Mouse (Mus musculus): ENCODE measurements around the gene Mrpl12.

Gene Mrpl12

GRCm38 (mm10) chr11:120472052-120472451 is 12.4 kb upstream of the Mrpl12 start:
- DNase-seq (ENCODE audit: low spot score), result no peak

GRCm38 (mm10) chr11:120483448-120483934 is 922 bp upstream of the Mrpl12 start:
- DNase-seq (ENCODE audit: low spot score), result no peak

- no peak for DNase-seq (ENCODE audit: low spot score)
Measured at GRCm38 (mm10) chr11:120485251-120485650, 838 bp downstream of the Mrpl12 start.

- DNase-seq (ENCODE audit: low spot score), result no peak
Measured at GRCm38 (mm10) chr11:120488516-120488915, 4.1 kb downstream of the Mrpl12 start.

GRCm38 (mm10) chr11:120489054-120489761 is 4.8 kb downstream of the Mrpl12 start:
- DNase-seq (ENCODE audit: low spot score), result peak; percentile 87

- DNase-seq (ENCODE audit: low spot score), result no peak
Measured at GRCm38 (mm10) chr11:120490291-120491046, 6.1 kb downstream of the Mrpl12 start.

- DNase-seq (ENCODE audit: low spot score), result peak; percentile 92
Measured at GRCm38 (mm10) chr11:120491317-120492023, 7.1 kb downstream of the Mrpl12 start, which contains the start of gene Slc25a10. Slc25a10 (plus strand) TSS chr11:120491840.

- DNase-seq (ENCODE audit: low spot score), result no peak
Measured at GRCm38 (mm10) chr11:120492024-120492877, 7.8 kb downstream of the Mrpl12 start.

GRCm38 (mm10) chr11:120492878-120493203 is 8.4 kb downstream of the Mrpl12 start:
- no peak for DNase-seq (ENCODE audit: low spot score)

- DNase-seq (ENCODE audit: low spot score), result no peak
Measured at GRCm38 (mm10) chr11:120493351-120493750, 8.9 kb downstream of the Mrpl12 start.

- no peak for DNase-seq (ENCODE audit: low spot score)
Measured at GRCm38 (mm10) chr11:120493911-120494310, 9.5 kb downstream of the Mrpl12 start.

GRCm38 (mm10) chr11:120497436-120497835 is 13.0 kb downstream of the Mrpl12 start:
- no peak for DNase-seq (ENCODE audit: low spot score)

- no peak for DNase-seq (ENCODE audit: low spot score)
Measured at GRCm38 (mm10) chr11:120498226-120498625, 13.8 kb downstream of the Mrpl12 start.

GRCm38 (mm10) chr11:120498891-120499290 is 14.5 kb downstream of the Mrpl12 start:
- no peak for DNase-seq (ENCODE audit: low spot score)

GRCm38 (mm10) chr11:120499894-120500293 is 15.5 kb downstream of the Mrpl12 start:
- no peak for DNase-seq (ENCODE audit: low spot score)

GRCm38 (mm10) chr11:120500357-120500756 is 15.9 kb downstream of the Mrpl12 start:
- DNase-seq (ENCODE audit: low spot score), result peak; percentile 80

GRCm38 (mm10) chr11:120501018-120501417 is 16.6 kb downstream of the Mrpl12 start:
- DNase-seq (ENCODE audit: low spot score), result no peak

GRCm38 (mm10) chr11:120501701-120502100 is 17.3 kb downstream of the Mrpl12 start:
- no peak for DNase-seq (ENCODE audit: low spot score)

GRCm38 (mm10) chr11:120505661-120506060 is 21.2 kb downstream of the Mrpl12 start:
- DNase-seq (ENCODE audit: low spot score), result no peak

GRCm38 (mm10) chr11:120506899-120507298 is 22.5 kb downstream of the Mrpl12 start:
- DNase-seq (ENCODE audit: low spot score), result no peak

- DNase-seq (ENCODE audit: low spot score), result peak; percentile 86
Measured at GRCm38 (mm10) chr11:120507611-120508289, 23.3 kb downstream of the Mrpl12 start.
